Mouse (Mus musculus): ENCODE data around the gene Dip2b.

GRCm38 (mm10) chr15:100235208-100235965, 196.9 kb downstream of the Dip2b start:
- no peak for TF ChIP-seq CTCF (IDR thresholded peaks at IDR 0.05; ENCODE audit: extremely low read depth, insufficient read depth, low read length)
- no peak for TF ChIP-seq POLR2A (IDR thresholded peaks at IDR 0.05; ENCODE audit: extremely low read depth, insufficient read depth, low read length)
